Mouse (Mus musculus) forebrain, embryonic 15.5 days (tissue): ENCODE measurements around the gene Ralgps2. TPM values are rescaled to one million over a fixed set of nuclear protein-coding genes. Genes with fewer than 3 reads are reported as not detected.

Experiments
- ATAC-seq: fragments of 200-750 bp; cut with Nextera tagmentation; replicated peaks from 2 replicates; pipeline ENCODE4 v1.8.0; 2017; ENCODE audit warnings: mild to moderate bottlenecking, moderate TSS enrichment, moderate library complexity
- H3K27ac ChIP-seq: fragments of 300-500 bp; sonication (generic); replicated peaks from 2 replicates; pipeline ENCODE4 v1.5.1; 2015; ENCODE audit warnings: mild to moderate bottlenecking, inconsistent platforms
- H3K27me3 ChIP-seq: fragments of 300-500 bp; sonication (generic); 2 replicates; pipeline ENCODE4 v1.6.1; 2015; ENCODE audit warnings: inconsistent platforms
- H3K36me3 ChIP-seq: fragments of 300-500 bp; sonication (generic); 2 replicates; pipeline ENCODE4 v1.6.1; 2015; ENCODE audit warnings: mild to moderate bottlenecking, inconsistent platforms
- H3K4me1 ChIP-seq: fragments of 300-500 bp; sonication (generic); 2 replicates; pipeline ENCODE4 v1.6.1; 2015; ENCODE audit warnings: inconsistent platforms
- H3K4me2 ChIP-seq: fragments of 300-500 bp; sonication (generic); replicated peaks from 2 replicates; pipeline ENCODE4 v1.6.1; 2015; ENCODE audit warnings: mild to moderate bottlenecking, inconsistent platforms
- H3K4me3 ChIP-seq: fragments of 300-500 bp; sonication (generic); 2 replicates; pipeline ENCODE4 v1.5.1; 2015; ENCODE audit warnings: mild to moderate bottlenecking, inconsistent platforms
- H3K9ac ChIP-seq: fragments of 300-500 bp; sonication (generic); replicated peaks from 2 replicates; pipeline ENCODE4 v1.6.1; 2015; ENCODE audit warnings: mild to moderate bottlenecking, inconsistent platforms
- H3K9me3 ChIP-seq: fragments of 300-500 bp; sonication (generic); 2 replicates; pipeline ENCODE4 v1.6.1; 2016; ENCODE audit warnings: inconsistent platforms
- WGBS: fragments of 180-500 bp; shearing (Covaris S2); methylation state at CpG from one replicate; pipeline ENCODE4 v1.1.7; 2015; ENCODE audit warnings: mixed read lengths; 5-methylcytosine and 5-hydroxymethylcytosine counted together
- polyA plus RNA-seq: library from polyadenylated mRNA; unstranded; fragments of >200 nt; fragmentation: Nextera tagmentation; extraction: Ambion mirVana; gene quantifications from 2 replicates; pipeline ENCODE4 v1.2.1, GENCODE M21; 2015

The Ralgps2 gene
- polyA plus RNA-seq, 1 experiment from 2014 or later = 139 TPM

DNA sequence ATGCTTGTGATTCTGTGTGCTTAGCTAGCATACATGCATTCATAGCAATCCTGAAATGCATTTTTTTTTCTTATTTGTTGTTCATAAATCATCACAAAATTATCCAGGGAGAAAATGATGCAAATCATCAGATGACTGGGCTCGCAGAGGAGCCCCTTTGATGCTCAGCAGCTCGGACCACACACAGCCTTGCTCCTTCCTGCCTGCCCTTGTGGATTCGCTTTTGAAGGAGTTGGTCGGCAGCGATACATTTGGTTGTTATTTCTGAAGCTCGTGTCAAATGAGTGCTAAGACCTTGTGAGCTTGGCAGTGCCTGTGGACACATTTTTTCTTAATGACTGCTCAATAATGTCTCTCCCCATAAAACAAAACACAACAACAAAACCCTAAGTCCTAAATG is 31.2 kb upstream of the Ralgps2 start:
- Histone ChIP-seq H3K27ac (no peak overlapping the region), H3K4me1 (no peaks in the 10 kb centered on the region), H3K9me3 (no peaks in the 10 kb centered on the region), H3K9ac (no peak overlapping the region), H3K36me3 (no peaks in the 10 kb centered on the region), H3K4me3 (no peak overlapping the region), H3K27me3 (no peaks in the 10 kb centered on the region), H3K4me2 (no peak overlapping the region)
- no peak for ATAC-seq
- 65% methylated on average over 6 of the region's 6 CpGs for WGBS

GRCm38 (mm10) chr1:156968107-156968506 is 28.7 kb upstream of the Ralgps2 start:
- H3K9ac ChIP-seq = no peak overlapping the region
- ATAC-seq = no peak

GRCm38 (mm10) chr1:156964586-156964932 is 25.1 kb upstream of the Ralgps2 start:
- Histone ChIP-seq H3K27ac (0 out of 2 replicates have a peak overlapping the region, but pooled peaks have one; percentile 39), H3K9ac (no peak overlapping the region), H3K4me2 (no peak overlapping the region), H3K36me3 (no peaks in the 10 kb centered on the region), H3K27me3 (no peaks in the 10 kb centered on the region), H3K4me1 (peaks cover 8% of the 10 kb centered on the region), H3K4me3 (no peak overlapping the region), H3K9me3 (no peaks in the 10 kb centered on the region)
- no peak for ATAC-seq
- 74% methylated on average over 4 of the region's 4 CpGs for WGBS

More at GRCm38 (mm10) chr1:156968107-156968506, 28.7 kb upstream of the Ralgps2 start:
- H3K4me3 ChIP-seq = no peak overlapping the region
- 84% methylated on average over 7 of the region's 7 CpGs for WGBS
- no peaks in the 10 kb centered on the region for H3K27me3 ChIP-seq
- H3K9me3 ChIP-seq = no peaks in the 10 kb centered on the region
- H3K4me2 ChIP-seq = no peak overlapping the region
- H3K4me1 ChIP-seq = peaks cover 8% of the 10 kb centered on the region
- no peak overlapping the region for H3K27ac ChIP-seq
- no peaks in the 10 kb centered on the region for H3K36me3 ChIP-seq

DNA sequence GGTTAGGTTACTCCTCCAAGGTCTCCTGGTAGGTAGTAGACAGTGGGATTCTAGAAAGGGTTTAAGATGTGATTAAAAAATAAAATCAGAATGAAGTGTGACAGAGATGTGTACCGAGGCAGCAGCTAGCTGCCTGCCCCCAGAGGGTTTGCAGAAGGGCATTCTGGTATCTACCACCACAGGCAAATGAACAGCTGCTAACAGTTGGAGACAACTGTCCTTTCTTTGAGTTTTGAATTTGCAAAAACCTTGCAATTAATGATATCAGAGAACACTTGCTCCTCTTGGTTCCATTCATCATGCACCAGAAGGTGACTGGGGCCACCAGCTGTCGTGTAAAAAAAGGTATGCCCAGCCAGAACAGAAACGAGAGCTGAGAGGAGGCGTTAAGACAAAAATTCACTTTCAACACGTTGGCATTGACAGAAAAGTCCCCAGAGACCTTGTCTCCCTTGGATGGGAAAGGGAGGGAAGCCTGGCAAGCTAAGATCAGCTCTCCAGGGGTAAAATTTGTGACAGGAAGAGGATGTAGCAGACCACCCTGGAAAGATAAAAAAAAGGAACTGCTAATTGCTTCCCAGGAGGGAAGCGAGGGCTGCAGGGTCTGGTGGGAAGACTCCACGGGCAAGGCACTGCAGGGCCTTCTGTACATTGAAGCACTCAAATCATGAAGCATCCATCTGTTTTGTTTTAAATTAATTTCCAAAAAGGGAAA is 24.6 kb upstream of the Ralgps2 start:
- H3K9me3 ChIP-seq = no peaks in the 10 kb centered on the region
- WGBS = 34% methylated on average over 7 of the region's 7 CpGs
- H3K27me3 ChIP-seq = no peaks in the 10 kb centered on the region
- H3K4me1 ChIP-seq = peaks cover 8% of the 10 kb centered on the region
- H3K4me3 ChIP-seq = no peak overlapping the region
- no peak overlapping the region for H3K4me2 ChIP-seq
- ATAC-seq = no peak
- no peak overlapping the region for H3K9ac ChIP-seq
- H3K27ac ChIP-seq = peak overlapping the region; percentile 39; the same call in 1 of the 2 replicates
- no peaks in the 10 kb centered on the region for H3K36me3 ChIP-seq

DNA sequence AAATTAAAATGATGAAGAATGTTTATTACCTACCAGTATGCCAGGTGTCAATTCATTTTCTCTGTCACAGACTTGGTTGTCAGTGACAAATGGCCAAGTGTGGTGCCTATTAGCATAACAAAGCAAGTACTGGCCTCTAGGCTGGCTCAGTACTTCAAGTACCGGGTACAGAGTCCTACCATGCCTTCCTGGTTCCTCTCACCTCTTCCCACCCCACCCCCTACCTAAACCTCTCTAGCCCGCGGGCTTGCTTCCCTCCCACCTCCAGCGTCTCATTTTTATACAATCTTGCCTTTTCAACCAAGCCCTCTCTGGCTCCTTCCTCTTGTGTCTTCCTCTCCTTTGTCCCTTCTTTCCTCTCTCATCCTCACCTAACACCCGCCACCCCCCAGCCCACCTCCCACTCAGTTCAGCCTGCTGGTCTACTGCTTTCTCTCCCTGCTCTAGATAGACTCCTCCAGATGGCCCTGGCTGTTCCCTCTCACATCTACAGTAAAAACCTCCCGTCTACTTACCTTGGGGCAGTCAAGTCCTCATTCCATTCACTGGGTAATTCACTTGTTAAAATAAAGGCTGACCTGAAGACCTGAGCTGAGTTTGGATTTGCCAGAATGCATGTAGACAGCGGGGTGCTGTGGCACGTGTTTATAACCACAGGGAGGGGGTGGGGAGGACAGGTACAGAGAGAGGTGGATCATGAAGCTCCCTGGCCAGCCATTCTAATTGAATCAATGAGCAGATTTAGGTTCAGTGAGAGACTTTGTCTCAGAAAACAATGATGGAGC is 22.2 kb upstream of the Ralgps2 start:
- no peaks in the 10 kb centered on the region for H3K36me3 ChIP-seq
- ATAC-seq = no peak
- no peak overlapping the region for H3K9ac ChIP-seq
- WGBS = 48% methylated on average over 8 of the region's 8 CpGs
- H3K4me1 ChIP-seq = peaks cover 8% of the 10 kb centered on the region
- no peaks in the 10 kb centered on the region for H3K9me3 ChIP-seq
- no peak overlapping the region for H3K4me2 ChIP-seq
- no peak overlapping the region for H3K27ac ChIP-seq
- H3K27me3 ChIP-seq = no peaks in the 10 kb centered on the region
- H3K4me3 ChIP-seq = no peak overlapping the region

GRCm38 (mm10) chr1:156959004-156959403 is 19.6 kb upstream of the Ralgps2 start:
- H3K9ac ChIP-seq = no peak overlapping the region
- H3K36me3 ChIP-seq = no peaks in the 10 kb centered on the region
- no peak overlapping the region for H3K4me2 ChIP-seq
- no peak for ATAC-seq
- no peaks in the 10 kb centered on the region for H3K27me3 ChIP-seq
- H3K4me3 ChIP-seq = no peak overlapping the region
- H3K27ac ChIP-seq = no peak overlapping the region
- peaks cover 1% of the 10 kb centered on the region; the same call in 1 of the 2 replicates for H3K4me1 ChIP-seq
- no peaks in the 10 kb centered on the region for H3K9me3 ChIP-seq
- WGBS = 90% methylated on average over 5 of the region's 5 CpGs

DNA sequence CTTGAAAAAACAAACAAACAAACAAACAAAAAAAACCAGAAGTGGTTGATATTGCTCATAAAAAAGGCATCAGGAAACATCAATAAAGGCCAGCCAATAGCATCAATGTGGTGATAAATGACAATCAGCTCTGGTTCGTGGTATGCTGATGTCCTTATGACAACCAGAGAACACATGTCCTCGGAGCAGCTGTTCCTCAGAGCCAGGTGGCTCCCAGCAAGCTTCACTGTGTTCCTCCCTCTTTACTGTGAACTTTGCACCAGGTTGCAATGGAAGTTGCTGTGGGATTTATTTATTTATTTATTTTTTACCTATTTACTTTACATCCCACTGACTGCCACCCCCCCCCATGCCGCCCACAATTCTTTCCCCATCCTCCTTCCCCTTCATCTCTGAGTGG is 17.9 kb upstream of the Ralgps2 start:
- WGBS = 87% methylated on average over 3 of the region's 3 CpGs
- H3K9ac ChIP-seq = no peak overlapping the region
- no peaks in the 10 kb centered on the region for H3K27me3 ChIP-seq
- ATAC-seq = no peak
- H3K9me3 ChIP-seq = no peaks in the 10 kb centered on the region
- H3K4me1 ChIP-seq = no peaks in the 10 kb centered on the region
- H3K36me3 ChIP-seq = no peaks in the 10 kb centered on the region
- no peak overlapping the region for H3K4me2 ChIP-seq
- no peak overlapping the region for H3K4me3 ChIP-seq
- no peak overlapping the region for H3K27ac ChIP-seq

GRCm38 (mm10) chr1:156955926-156956760 is 16.7 kb upstream of the Ralgps2 start:
- H3K9ac ChIP-seq = no peak overlapping the region
- H3K36me3 ChIP-seq = no peaks in the 10 kb centered on the region
- 71% methylated on average over 17 of the region's 17 CpGs for WGBS
- no peak overlapping the region for H3K27ac ChIP-seq
- no peak for ATAC-seq
- no peak overlapping the region for H3K4me3 ChIP-seq
- H3K27me3 ChIP-seq = no peaks in the 10 kb centered on the region
- H3K4me1 ChIP-seq = no peaks in the 10 kb centered on the region
- no peaks in the 10 kb centered on the region for H3K9me3 ChIP-seq
- H3K4me2 ChIP-seq = no peak overlapping the region

GRCm38 (mm10) chr1:156954216-156954615 is 14.8 kb upstream of the Ralgps2 start:
- H3K4me1 ChIP-seq = no peaks in the 10 kb centered on the region
- no peak overlapping the region for H3K9ac ChIP-seq
- no peaks in the 10 kb centered on the region for H3K9me3 ChIP-seq
- H3K36me3 ChIP-seq = no peaks in the 10 kb centered on the region
- H3K27me3 ChIP-seq = no peaks in the 10 kb centered on the region
- ATAC-seq = no peak
- H3K27ac ChIP-seq = no peak overlapping the region
- no peak overlapping the region for H3K4me3 ChIP-seq
- H3K4me2 ChIP-seq = no peak overlapping the region
- 96% methylated on average over 12 of the region's 12 CpGs for WGBS

- Histone ChIP-seq H3K27me3 (no peaks in the 10 kb centered on the region), H3K9ac (no peak overlapping the region), H3K9me3 (no peaks in the 10 kb centered on the region), H3K27ac (no peak overlapping the region), H3K4me3 (no peak overlapping the region), H3K4me1 (no peaks in the 10 kb centered on the region), H3K4me2 (no peak overlapping the region), H3K36me3 (no peaks in the 10 kb centered on the region)
- ATAC-seq = no peak
- 60% methylated on average over 5 of the region's 5 CpGs for WGBS
Measured at GRCm38 (mm10) chr1:156950354-156950753, 10.9 kb upstream of the Ralgps2 start.

DNA sequence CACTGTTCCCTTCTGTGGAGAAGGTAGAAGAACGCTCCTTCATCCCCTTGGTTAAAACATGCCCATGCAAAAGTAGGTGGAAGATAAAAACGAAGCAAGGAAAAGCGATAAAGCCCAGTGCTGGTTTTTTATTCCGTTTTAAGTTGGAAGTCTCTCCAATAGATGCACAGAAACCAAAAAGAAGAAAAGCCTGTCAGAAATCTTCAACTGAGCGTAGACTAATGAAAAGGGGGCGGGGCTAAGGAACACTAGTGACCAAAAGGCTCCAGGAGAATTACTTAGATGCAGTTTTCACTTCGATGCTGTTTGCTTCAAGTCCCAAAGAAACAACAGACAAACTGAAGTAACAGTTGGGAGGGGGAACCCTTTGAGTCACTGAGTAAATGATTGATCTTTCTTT is 1.2 kb upstream of the Ralgps2 start:
- H3K4me2 ChIP-seq = peak overlapping the region; percentile 66
- WGBS = 38% methylated on average over 7 of the region's 7 CpGs
- peak overlapping the region; percentile 95; the same call in 1 of the 2 replicates for H3K9ac ChIP-seq
- H3K9me3 ChIP-seq = no peaks in the 10 kb centered on the region
- H3K4me1 ChIP-seq = peaks cover 26% of the 10 kb centered on the region
- no peaks in the 10 kb centered on the region for H3K27me3 ChIP-seq
- ATAC-seq = no peak
- peak overlapping the region; percentile 98; the same call in 1 of the 2 replicates for H3K4me3 ChIP-seq
- H3K27ac ChIP-seq = peak overlapping the region; percentile 99; the same call in 1 of the 2 replicates
- H3K36me3 ChIP-seq = no peaks in the 10 kb centered on the region

- H3K4me1 ChIP-seq = peaks cover 26% of the 10 kb centered on the region
- no peaks in the 10 kb centered on the region for H3K36me3 ChIP-seq
- peak overlapping the region; percentile 66 for H3K4me2 ChIP-seq
- peak overlapping the region; percentile 99 for H3K27ac ChIP-seq
- peak overlapping the region; percentile 98 for H3K4me3 ChIP-seq
- WGBS = 5% methylated on average over 8 of the region's 8 CpGs
- no peaks in the 10 kb centered on the region for H3K9me3 ChIP-seq
- peak overlapping the region; percentile 95 for H3K9ac ChIP-seq
- ATAC-seq = 0 out of 2 replicates have a peak, but pooled peaks have one; percentile 14
- H3K27me3 ChIP-seq = no peaks in the 10 kb centered on the region
Measured at GRCm38 (mm10) chr1:156940142-156940522, 706 bp upstream of the Ralgps2 start.
